Mouse (Mus musculus): ENCODE measurements around the gene P2rx6.

The P2rx6 gene

GRCm38 (mm10) chr16:17626269-17626555 is 64.5 kb downstream of the P2rx6 start:
- no peak for DNase-seq (ENCODE audit: inconsistent ontology term)
